Mouse (Mus musculus): ENCODE data around the gene Olfr518. TPM values are rescaled to one million over a fixed set of nuclear protein-coding genes. Genes with fewer than 3 reads are reported as not detected.

Gene Olfr518
- not detected for total RNA-seq (2021)
- long read RNA-seq, experiment 1 = 0 reads
- long read RNA-seq, experiment 2 = 0 reads

DNA sequence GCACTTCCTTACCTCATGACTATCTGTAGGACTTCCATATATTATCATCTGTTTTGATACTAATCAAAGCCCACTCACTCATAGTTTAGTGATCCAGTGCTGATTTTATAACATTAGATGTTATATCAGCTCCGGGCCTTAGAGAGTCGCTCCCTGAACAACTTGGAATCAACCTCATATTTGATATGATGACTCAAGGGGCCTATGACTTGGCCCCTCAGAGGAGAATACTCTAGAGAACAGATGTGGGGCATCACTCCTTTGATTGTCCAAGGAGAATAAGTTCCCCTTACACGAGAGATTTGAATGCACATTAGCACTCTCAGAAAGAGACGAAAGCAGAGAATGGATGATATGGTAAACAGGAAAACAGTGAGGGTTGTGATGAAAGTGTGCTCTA is at the start of gene Olfr518:
Gene Olfr518 (minus strand): TSS at position 101 of the 400 bp plus-strand sequence.
- no peak for DNase-seq

DNA sequence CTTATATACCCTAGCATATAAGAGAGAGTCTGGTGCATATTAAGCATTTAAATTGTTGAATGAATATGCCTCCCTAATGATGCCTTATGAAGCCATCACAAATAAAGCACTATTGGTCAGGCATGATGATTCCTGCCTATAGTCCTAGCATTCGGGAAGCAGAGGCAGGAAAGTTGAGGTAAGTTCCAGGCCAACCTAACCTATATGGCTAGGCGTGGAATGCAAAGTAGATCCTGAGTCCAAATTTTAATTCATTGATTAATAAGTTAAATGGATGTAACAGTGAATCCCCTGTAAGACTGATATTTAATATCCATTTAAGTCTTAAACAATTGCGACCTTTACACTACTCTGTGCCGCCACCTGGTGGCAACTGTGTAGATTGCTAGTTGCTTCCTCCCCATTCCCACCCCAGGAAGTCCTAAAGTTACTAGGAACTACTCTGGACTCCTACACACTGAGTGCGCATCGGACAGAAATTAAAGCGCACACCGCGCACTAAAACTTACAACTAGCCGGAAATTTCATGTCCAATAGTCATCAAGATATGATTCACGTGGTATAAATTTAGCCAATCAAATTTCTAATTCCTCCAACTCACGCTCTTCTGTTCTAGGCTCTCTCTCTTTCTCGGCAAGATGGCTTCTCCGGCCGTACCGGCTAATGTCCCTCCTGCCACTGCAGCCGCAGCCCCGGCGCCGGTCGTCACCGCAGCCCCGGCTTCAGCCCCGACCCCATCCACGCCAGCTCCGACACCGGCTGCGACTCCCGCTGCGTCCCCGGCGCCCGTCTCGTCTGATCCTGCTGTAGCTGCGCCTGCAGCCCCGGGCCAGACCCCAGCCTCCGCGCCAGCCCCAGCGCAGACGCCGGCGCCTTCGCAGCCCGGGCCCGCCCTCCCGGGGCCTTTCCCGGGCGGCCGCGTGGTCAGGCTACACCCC is 49.3 kb upstream of the Olfr518 start, which contains the start of gene Eif3f:
Gene Eif3f (plus strand): TSS at position 624 of the 938 bp plus-strand sequence.
- peak; percentile 86 for DNase-seq

DNA sequence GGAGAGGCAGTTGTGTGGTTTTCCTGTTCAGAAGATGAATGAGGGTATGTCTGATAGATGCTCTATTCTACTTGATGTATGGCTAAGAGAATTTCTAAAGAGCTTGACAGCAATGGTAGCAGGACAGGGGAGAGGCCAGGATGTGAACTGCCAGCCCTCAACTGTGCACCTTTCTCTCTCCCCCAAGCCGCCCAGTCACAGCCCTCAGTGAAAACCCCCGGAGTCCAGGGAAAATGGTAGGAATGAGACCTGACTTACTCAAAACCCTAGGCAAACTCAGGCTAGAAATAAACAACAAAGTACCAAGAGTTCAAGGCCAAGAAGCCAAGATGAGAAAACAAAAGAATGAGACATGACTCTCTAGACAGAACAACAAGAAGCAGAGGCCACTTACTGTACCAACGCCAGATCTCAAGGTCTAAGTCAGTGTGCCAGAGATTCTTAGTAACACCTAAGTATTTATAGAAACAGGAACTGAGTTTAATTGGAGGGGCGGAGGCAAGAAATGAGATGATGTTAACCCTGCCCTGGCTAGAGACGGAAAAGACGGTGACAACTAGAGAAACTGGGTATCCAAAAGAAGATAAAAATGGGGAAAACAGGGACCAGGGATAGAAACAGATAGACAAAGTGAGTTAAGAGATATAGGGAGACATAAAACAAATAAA is 45.1 kb upstream of the Olfr518 start, which contains the start of gene Nlrp10:
Gene Nlrp10 (minus strand): TSS at position 453 of the 668 bp plus-strand sequence.
- no peak for DNase-seq

DNA sequence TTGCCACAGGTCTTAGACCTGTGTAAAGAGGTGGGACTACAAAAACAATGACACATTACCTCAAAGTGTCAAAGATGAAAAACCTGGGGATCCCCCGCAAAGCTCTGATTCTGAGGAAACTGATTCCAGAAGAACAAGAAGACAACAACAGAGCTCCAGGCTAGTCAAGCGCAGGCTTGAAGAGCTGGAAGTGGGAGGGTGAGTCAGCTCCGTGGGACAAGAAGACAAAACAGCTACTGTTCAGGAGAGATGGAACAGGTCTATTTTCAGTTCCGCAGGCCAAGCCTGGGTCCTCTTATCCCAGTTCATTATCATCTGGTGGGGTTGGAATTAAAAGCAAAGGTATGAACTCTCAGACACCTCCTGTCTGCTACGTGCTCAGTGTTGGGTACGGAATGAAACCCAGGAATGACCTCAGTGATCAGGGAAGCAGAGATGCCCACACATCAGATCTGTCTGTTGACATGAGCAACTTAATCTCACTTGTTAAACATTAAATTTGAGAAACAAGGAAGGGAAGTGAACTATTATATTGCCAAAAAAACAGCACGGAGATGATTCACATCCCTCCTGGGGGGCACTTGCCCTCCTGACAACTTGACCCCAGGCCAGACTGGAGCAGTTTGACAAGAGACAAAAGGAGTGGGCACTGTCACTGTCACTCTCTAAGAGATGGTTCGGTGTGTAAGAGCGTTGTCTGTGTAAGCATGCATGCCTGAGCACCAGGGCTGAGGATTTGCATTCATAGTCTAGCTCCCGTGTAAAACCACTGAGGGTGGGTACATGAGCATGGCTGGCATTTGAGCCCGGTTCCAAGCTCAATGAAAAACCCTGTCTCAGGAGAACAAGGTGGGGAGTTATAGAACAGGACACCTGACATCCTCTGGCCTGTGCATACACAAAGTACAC is 43.7 kb upstream of the Olfr518 start:
- DNase-seq = no peak

DNA sequence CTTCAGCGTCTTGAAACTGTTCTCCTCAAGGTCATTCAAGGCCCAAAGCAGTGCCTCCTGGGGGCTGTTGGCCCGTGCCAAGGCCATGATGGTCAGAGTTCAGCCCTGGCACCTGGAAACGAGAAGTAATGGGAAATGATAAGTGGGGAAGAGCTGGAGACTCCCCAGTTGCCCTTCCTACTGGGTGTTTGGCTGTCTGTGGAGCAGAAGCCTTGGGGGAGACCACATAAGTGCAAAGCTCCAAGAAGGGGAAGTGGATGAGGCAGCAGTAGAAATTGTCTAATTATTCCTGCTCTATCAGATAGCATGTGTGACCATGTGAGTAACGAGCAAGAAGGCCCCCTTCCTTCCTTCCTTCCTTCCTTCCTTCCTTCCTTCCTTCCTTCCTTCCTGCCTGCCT is 42.2 kb upstream of the Olfr518 start:
- no peak for DNase-seq

DNA sequence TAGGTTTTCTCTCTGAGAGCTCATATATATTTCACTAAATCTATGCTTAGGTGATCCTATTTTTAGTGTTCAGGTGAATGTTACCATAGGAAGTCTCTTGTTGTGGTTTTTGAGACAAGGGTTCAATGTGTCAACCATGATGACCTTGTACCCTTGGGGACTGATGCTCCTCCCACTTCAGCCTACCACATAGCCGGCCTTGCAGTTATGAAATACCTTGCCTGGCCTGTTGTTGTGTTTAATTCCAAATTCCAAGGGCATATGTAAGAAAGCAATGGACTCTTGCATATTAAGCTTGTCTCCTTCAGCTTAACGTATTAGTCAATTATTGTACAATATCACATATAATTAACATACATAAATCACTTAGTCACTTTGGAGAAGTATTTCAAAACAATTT is 19.2 kb upstream of the Olfr518 start:
- DNase-seq = no peak

DNA sequence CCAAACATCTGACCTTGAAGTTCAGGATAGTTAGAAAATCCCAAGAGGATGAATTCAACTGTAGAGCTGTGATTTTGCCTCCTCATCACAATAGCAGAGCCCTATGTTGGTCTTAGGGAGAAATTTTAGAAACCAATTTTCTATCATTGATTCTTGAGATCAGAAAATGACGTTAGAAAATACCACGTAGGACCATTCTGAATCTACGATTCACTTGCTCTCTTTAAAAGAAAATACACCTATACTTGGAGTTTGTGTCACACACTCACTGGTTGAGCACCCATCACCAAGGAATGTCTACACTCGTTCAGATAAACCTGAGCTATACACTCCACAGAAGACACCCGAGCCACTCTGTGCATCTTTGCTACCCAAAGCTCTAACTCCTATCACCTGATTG is 9.5 kb upstream of the Olfr518 start, which contains the start of gene Olfr519:
Gene Olfr519 (minus strand): TSS at position 101 of the 400 bp plus-strand sequence.
- DNase-seq = no peak

DNA sequence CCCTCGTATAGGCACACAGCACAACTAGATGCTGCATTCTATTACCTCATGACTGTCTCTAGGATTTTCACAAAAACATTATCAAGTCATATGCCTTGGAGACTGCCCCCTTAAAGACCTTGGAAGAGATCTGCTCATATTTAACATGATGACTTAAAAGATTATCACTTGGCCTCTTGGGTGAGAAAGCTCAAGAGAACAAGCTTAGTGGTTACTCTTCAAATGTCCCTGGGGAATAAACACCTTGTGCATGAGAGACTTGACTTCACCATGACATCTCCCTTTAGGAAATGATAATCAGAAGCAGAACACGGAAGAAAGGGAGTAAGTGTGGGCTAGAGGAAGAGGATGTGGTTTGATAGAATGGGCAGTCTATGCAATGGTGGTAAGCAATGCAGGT is 12.5 kb downstream of the Olfr518 start, which contains the start of gene Olfr517:
Gene Olfr517 (minus strand): TSS at position 101 of the 400 bp plus-strand sequence.
- no peak for DNase-seq

DNA sequence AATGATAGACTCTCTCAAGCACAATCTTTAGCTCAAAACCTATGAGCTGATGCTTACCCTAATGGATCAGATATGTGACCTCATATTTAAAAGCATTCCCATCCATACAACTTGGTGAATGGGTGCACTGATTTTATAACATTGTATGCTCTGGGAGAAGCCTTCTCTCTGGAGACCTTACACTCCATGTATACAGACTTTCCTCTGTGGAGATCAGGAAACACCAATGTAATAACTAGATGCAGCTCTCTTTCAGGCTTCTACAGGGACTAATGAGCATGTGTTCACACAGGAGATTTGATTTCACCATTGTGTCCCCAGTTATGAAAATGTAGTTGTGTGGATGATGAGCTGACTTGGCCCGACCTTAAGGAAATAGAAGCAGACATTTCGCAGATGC is 34.4 kb downstream of the Olfr518 start, which contains the start of gene Olfr516:
Gene Olfr516 (minus strand): TSS at position 101 of the 400 bp plus-strand sequence.
- DNase-seq = no peak

Other genes starting within 250 kb of the Olfr518 start
- gene Olfr509, start 233.1 kb downstream of the Olfr518 start, total RNA-seq (2021) = not detected
- not detected for gene Olfr510, start 218.6 kb downstream of the Olfr518 start, total RNA-seq (2021)
- gene Olfr512, start 171.7 kb downstream of the Olfr518 start, total RNA-seq (2021) = not detected
- gene Olfr513, start 134.0 kb downstream of the Olfr518 start, total RNA-seq (2021) = not detected
- not detected for gene Olfr514, start 59.0 kb downstream of the Olfr518 start, total RNA-seq (2021)
- gene Olfr516, start 34.5 kb downstream of the Olfr518 start, total RNA-seq (2021) = not detected
- gene Olfr517, start 12.6 kb downstream of the Olfr518 start, total RNA-seq (2021) = not detected
- gene Olfr519, start 9.4 kb upstream of the Olfr518 start, total RNA-seq (2021) = not detected
- under 1 TPM; 0.68 to 0.79 TPM for gene Nlrp10, start 45.2 kb upstream of the Olfr518 start, total RNA-seq (2021)
- 100 to 1,000 TPM; 121 to 122 TPM for gene Eif3f, start 49.4 kb upstream of the Olfr518 start, total RNA-seq (2021)
- gene Tub, start 65.3 kb upstream of the Olfr518 start, total RNA-seq (2021) = 1 to 10 TPM; 1.9 to 3.0 TPM
- gene Ric3, start 198.3 kb upstream of the Olfr518 start, total RNA-seq (2021) = 1 to 10 TPM; 1.1 to 1.4 TPM

All from gastrocnemius, postnatal 10 days (tissue).